Mouse (Mus musculus): ENCODE measurements around the gene Nup188.

The Nup188 gene

GRCm38 (mm10) chr2:30392577-30393369 is 106.6 kb downstream of the Nup188 start:
- DNase-seq, result peak; percentile 44 to 46

GRCm38 (mm10) chr2:30393370-30393656 is 107.1 kb downstream of the Nup188 start:
- no peak for DNase-seq
